Mouse (Mus musculus) MEL (cell line): ENCODE results near the gene Tpcn1.

ENCODE experiments used
- MAZ ChIP-seq: IDR thresholded peaks from 2 replicates; pipeline ENCODE4 v1.6.1; 2012; ENCODE audit warnings: low read depth, mild to moderate bottlenecking, inconsistent platforms, low read length, improper control_type of control experiment
- ZC3H11A ChIP-seq: IDR thresholded peaks from 2 replicates; pipeline ENCODE4 v1.6.1; 2012; ENCODE audit warnings: low read depth, mild to moderate bottlenecking, inconsistent platforms, low read length, improper control_type of control experiment

DNA sequence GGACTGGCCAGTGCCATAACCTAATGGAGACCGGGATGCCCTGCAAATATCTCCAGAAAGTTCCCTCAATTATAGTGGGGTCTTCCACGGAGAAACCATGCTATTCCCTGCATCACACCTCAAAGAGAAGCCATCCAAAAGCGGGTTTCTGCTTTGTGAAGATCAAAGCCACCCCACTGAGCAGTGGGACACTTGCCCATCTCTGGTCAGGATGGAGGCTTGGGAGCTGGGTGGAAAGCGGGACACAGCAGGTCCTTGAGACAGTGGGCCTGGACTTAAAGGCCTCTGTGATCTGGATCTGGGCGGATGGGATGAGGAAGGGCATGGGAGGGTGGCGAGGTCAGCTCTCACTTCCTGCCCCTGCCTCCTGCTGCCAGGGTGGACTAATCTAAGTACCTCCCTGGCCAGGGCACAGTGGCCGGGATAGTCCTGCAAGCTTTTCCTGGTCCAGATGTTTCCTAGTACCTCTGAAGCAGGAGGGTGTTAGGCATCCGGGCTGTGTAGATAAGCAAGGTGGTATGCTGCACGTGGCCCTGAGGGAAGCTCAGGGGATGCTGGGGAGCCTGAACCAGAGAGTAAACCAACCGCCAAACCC is 13.9 kb downstream of the Tpcn1 start:
- TF ChIP-seq ZC3H11A (no peak), MAZ (no peak)
